Comparison of ENCODE assay signal across 17 mouse cellular contexts in genomic region chr1:43774126-43774525, GRCm38 (mm10). TPM values are rescaled to one million over a fixed set of nuclear protein-coding genes. Genes with fewer than 3 reads are reported as not detected.
"Had no signal": no experiment of that assay in that cellular context is flagged by ENCODE, and none has a peak within 500 bp of the region (broad histone marks: within the 10 kb centered on the region; RNA-seq: fewer than 3 reads in every experiment).

No protein-coding gene starts in this region.

- DNase-seq: lung, adult 2 months; lung, postnatal 14 days; lung, postnatal 36 days; right cerebral cortex, postnatal 14 days; thymus, adult 2 months; thymus, postnatal 25 days; thymus, postnatal 4 days had no signal

- ATAC-seq: lung, postnatal 0 days; midbrain, embryonic 13.5 days; midbrain, embryonic 15.5 days had no signal

- H3K27me3 ChIP-seq: lung, embryonic 15.5 days; megakaryocyte, embryonic 14.5 days; midbrain, embryonic 13.5 days; midbrain, embryonic 15.5 days; neural tube, embryonic 12.5 days; stomach, embryonic 15.5 days had no signal

- H3K9me3 ChIP-seq: lung, embryonic 15.5 days; megakaryocyte, embryonic 14.5 days; midbrain, embryonic 13.5 days; midbrain, embryonic 15.5 days; neural tube, embryonic 12.5 days; stomach, embryonic 15.5 days had no signal

- H3K9ac ChIP-seq: lung, embryonic 15.5 days; midbrain, embryonic 13.5 days; midbrain, embryonic 15.5 days; neural tube, embryonic 12.5 days; stomach, embryonic 15.5 days had no signal

- H3K4me3 ChIP-seq: lung, embryonic 15.5 days; megakaryocyte, embryonic 14.5 days; midbrain, embryonic 13.5 days; midbrain, embryonic 15.5 days; neural tube, embryonic 12.5 days; stomach, embryonic 15.5 days had no signal

- H3K4me1 ChIP-seq: lung, embryonic 15.5 days; midbrain, embryonic 13.5 days; midbrain, embryonic 15.5 days; neural tube, embryonic 12.5 days; stomach, embryonic 15.5 days had no signal

- H3K27ac ChIP-seq: lung, embryonic 15.5 days; macrophage; midbrain, embryonic 13.5 days; midbrain, embryonic 15.5 days; neural tube, embryonic 12.5 days; stomach, embryonic 15.5 days; stomach, postnatal 0 days had no signal

- H3K4me2 ChIP-seq: lung, embryonic 15.5 days; midbrain, embryonic 11.5 days; midbrain, embryonic 13.5 days; midbrain, embryonic 15.5 days; neural tube, embryonic 12.5 days; stomach, embryonic 15.5 days had no signal

RNA-seq across cellular contexts. Expression of gene 1500015O10Rik, which starts 43.7 kb away (rescaled TPM):
- polyA plus RNA-seq: macrophage had no signal
